Mouse (Mus musculus) small intestine, adult 2 months (tissue): ENCODE measurements around the gene Pde3a. TPM values are rescaled to one million over a fixed set of nuclear protein-coding genes. Genes with fewer than 3 reads are reported as not detected.

Experiments used
- H3K27ac ChIP-seq: fragments of 200-500 bp; 2 replicates; pipeline ENCODE4 v1.5.1; 2012; ENCODE audit warnings: low read depth, low read length, control low read depth, inconsistent platforms; ENCODE audit not compliant: insufficient read depth
- H3K27me3 ChIP-seq: fragments of 200-500 bp; 2 replicates; pipeline ENCODE4 v1.6.1; 2012; ENCODE audit warnings: mild to moderate bottlenecking, moderate library complexity, low read length, inconsistent platforms; ENCODE audit not compliant: control insufficient read depth, insufficient read depth
- H3K36me3 ChIP-seq: fragments of 200-500 bp; 2 replicates; pipeline ENCODE4 v1.6.1; 2012; ENCODE audit warnings: mild to moderate bottlenecking, low read length, control low read depth, inconsistent platforms; ENCODE audit not compliant: control insufficient read depth, insufficient read depth
- H3K4me1 ChIP-seq: fragments of 200-500 bp; 2 replicates; pipeline ENCODE4 v1.6.1; 2012; ENCODE audit warnings: low read length, inconsistent platforms, mixed read lengths; ENCODE audit not compliant: control insufficient read depth, insufficient read depth, insufficient read length
- H3K4me3 ChIP-seq: fragments of 200-500 bp; 2 replicates; pipeline ENCODE4 v1.5.1; 2012; ENCODE audit warnings: low read depth, mild to moderate bottlenecking, control low read depth, inconsistent platforms, low read length, moderate library complexity
- CTCF ChIP-seq: fragments of 200-500 bp; IDR thresholded peaks from 2 replicates; pipeline ENCODE4 v1.5.1; 2012; ENCODE audit warnings: low read depth, mild to moderate bottlenecking, control low read depth, inconsistent platforms, low read length, moderate library complexity, mixed read lengths; ENCODE audit not compliant: insufficient replicate concordance, insufficient read length; ENCODE audit errors: extremely low read depth
- POLR2A ChIP-seq: fragments of 200-500 bp; IDR thresholded peaks from 2 replicates; pipeline ENCODE4 v1.6.1; 2012; ENCODE audit warnings: low read depth, mild to moderate bottlenecking, control low read depth, inconsistent platforms, low read length, moderate library complexity
- WGBS: fragments of 180-500 bp; shearing (Covaris S2); methylation state at CpG from one replicate; pipeline ENCODE4 v1.1.7; 2018; 5-methylcytosine and 5-hydroxymethylcytosine counted together
- polyA plus RNA-seq: library from polyadenylated mRNA; depleted of rRNA; stranded (reverse); fragments of >200 nt; gene quantifications from 2 replicates; pipeline ENCODE4 v1.2.3, GENCODE M21; 2012

Pde3a gene
- polyA plus RNA-seq, 1 experiment, result 7.9 TPM

DNA sequence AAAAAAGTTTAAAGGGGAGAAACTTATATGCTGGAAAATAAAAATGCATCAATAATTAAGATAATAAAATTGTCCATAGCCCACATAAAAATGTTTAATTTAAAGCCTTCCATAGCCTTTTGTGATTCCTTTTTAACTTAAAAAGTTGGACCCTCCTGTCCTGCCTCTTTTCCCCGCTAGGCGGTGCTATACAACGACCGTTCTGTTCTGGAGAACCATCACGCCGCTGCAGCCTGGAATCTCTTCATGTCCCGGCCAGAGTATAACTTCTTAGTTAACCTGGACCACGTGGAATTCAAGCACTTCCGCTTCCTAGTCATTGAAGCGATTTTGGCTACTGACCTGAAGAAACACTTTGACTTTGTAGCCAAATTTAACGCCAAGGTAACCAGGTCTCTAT is 239.6 kb downstream of the Pde3a start:
- no peaks in the 10 kb centered on the region for H3K4me1 ChIP-seq
- 28% methylated on average over 11 of the region's 11 CpGs for WGBS
- H3K4me3 ChIP-seq, result no peak overlapping the region
- no peaks in the 10 kb centered on the region for H3K27me3 ChIP-seq
- TF ChIP-seq POLR2A, result no peak
- peak; percentile 76; the same call in 1 of the 2 replicates for TF ChIP-seq CTCF
- peaks cover 33% of the 10 kb centered on the region for H3K36me3 ChIP-seq
- no peak overlapping the region for H3K27ac ChIP-seq

DNA sequence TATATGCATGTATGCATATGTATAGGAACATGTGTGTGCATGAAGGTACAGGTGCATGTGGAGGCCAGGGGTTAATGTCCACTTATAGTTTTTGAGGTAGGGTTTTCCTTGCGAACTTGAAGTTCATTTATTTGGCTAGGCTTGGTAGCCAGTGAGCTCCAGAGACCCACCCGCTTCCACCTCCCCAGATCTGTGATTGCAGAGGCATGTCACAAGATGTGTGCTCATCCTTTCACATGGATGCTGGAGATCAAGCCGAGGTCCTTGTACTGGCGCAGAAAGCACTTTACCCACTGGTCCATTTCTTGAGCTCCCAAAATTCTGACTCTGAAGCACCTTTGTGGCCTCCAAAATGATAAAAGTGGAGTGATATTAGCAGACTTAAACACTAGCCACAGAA is 245.8 kb downstream of the Pde3a start:
- Histone ChIP-seq H3K27ac (no peak overlapping the region), H3K36me3 (peaks cover 32% of the 10 kb centered on the region), H3K27me3 (no peaks in the 10 kb centered on the region), H3K4me1 (no peaks in the 10 kb centered on the region), H3K4me3 (no peak overlapping the region)
- 91% methylated on average over 4 of the region's 4 CpGs for WGBS
- no peak for TF ChIP-seq POLR2A
- no peak for TF ChIP-seq CTCF

DNA sequence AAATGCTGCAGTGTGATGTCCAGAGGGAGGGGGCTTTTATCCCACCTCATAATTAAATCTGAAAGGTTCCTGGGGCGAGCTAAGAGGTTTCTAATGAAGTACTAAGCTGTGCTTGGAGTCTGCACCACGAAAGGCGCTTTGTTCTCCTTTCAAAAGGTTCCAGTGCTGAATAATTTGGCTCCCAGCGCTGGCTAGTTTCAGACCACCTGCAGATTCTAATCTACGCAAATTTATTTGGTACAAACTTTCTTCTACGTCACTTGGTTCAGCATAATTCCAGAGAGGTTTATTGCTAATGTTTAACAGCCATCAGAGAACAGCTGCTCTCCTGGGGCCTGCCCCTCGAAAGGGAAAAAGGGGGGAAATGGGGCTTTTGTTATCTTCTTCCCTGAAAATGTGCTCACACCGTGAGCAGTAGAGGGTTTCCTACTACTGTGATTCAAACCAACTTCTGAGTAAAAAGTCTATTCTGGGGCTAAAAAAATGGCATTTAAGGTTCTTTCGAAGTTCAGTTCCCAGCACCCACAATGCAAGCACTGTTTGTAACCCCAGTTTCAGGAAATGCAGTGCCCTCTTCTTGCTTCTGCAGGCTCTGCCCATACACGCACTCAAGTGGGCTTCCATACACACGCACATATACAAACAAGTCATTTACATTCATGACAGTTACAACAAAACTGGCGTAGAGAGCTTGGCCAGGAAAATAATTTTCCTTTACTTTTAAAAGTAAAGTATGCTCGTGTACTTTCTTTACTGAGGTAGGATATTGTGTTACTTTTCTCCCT is 246.8 kb downstream of the Pde3a start:
- peaks cover 28% of the 10 kb centered on the region for H3K36me3 ChIP-seq
- WGBS, result 63% methylated on average over 13 of the region's 13 CpGs
- TF ChIP-seq POLR2A (no peak), CTCF (no peak)
- no peaks in the 10 kb centered on the region for H3K4me1 ChIP-seq
- no peaks in the 10 kb centered on the region for H3K27me3 ChIP-seq
- no peak overlapping the region for H3K4me3 ChIP-seq
- no peak overlapping the region for H3K27ac ChIP-seq

DNA sequence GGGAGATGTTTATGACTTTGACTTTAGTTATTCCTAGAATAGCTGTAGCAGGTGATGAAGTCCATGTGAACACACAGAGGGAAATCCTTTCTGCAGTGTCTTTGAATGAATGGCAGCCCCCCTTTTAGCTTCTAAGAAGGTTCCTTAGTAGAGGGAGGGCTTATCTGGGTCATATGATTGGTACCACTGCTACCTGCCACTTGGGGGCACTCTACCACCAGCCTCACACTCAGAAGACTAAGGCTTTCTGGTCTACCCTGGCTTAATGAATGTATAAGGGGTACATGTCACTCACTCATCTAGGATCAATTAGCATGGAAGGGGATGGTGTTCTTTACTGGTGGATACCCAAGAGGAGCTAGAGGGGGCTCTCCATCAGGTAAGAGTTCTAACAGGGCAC is 250.4 kb downstream of the Pde3a start:
- Histone ChIP-seq H3K36me3 (peaks cover 13% of the 10 kb centered on the region), H3K27me3 (no peaks in the 10 kb centered on the region), H3K4me3 (no peak overlapping the region), H3K4me1 (no peaks in the 10 kb centered on the region), H3K27ac (no peak overlapping the region)
- TF ChIP-seq CTCF (peak; percentile 10; the same call in 1 of the 2 replicates), POLR2A (no peak)

DNA sequence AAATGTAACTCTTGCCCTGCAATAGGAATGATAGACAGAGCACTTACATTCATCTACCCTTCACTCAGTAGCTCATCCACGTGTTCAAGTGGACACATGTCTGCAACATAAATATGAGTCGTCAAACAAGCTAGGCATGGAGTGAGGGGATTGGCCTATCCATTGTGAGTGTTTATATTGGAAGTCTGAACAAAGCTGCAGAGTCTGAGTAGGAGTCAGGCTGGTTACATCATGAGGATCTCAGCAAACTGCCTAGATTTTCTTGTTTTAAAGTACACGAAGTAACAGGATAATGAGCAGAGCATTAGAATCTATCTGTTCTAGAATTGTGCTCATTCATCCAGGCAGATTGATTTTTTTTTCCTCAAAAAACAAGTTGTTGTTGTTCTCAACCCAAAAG is 252.1 kb downstream of the Pde3a start:
- H3K36me3 ChIP-seq, result peaks cover 13% of the 10 kb centered on the region
- WGBS, result 77% methylated on average over 3 of the region's 3 CpGs
- TF ChIP-seq CTCF (no peak), POLR2A (no peak)

DNA sequence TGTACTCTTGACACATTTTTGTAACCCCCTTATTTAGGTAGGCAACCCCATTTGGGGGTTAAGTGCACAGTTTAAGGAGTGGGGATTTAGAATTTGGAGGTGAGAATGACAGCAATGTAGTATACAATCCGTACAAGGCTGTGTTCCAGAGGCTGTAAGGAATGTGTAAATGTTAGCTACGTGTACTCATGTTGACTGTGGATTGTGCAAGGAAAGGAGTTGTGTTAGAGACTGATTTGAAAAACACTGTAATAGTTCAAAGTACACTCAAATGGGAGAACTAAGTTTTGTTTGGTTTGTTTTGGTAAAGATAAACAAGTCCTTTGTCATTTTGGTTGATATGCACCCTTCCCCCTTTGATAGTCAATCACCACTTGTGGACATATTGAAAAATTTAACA is 273.5 kb downstream of the Pde3a start:
- H3K27me3 ChIP-seq, result no peaks in the 10 kb centered on the region
- no peak overlapping the region for H3K4me3 ChIP-seq
- no peaks in the 10 kb centered on the region for H3K4me1 ChIP-seq
- H3K36me3 ChIP-seq, result no peaks in the 10 kb centered on the region
- TF ChIP-seq CTCF, result no peak
- TF ChIP-seq POLR2A, result no peak
- H3K27ac ChIP-seq, result no peak overlapping the region
- WGBS, result 59% methylated on average over 2 of the region's 2 CpGs

More for the DNA sequence above, 252.1 kb downstream of the Pde3a start:
- Histone ChIP-seq H3K27me3 (no peaks in the 10 kb centered on the region), H3K27ac (no peak overlapping the region), H3K4me1 (no peaks in the 10 kb centered on the region), H3K4me3 (no peak overlapping the region)

DNA sequence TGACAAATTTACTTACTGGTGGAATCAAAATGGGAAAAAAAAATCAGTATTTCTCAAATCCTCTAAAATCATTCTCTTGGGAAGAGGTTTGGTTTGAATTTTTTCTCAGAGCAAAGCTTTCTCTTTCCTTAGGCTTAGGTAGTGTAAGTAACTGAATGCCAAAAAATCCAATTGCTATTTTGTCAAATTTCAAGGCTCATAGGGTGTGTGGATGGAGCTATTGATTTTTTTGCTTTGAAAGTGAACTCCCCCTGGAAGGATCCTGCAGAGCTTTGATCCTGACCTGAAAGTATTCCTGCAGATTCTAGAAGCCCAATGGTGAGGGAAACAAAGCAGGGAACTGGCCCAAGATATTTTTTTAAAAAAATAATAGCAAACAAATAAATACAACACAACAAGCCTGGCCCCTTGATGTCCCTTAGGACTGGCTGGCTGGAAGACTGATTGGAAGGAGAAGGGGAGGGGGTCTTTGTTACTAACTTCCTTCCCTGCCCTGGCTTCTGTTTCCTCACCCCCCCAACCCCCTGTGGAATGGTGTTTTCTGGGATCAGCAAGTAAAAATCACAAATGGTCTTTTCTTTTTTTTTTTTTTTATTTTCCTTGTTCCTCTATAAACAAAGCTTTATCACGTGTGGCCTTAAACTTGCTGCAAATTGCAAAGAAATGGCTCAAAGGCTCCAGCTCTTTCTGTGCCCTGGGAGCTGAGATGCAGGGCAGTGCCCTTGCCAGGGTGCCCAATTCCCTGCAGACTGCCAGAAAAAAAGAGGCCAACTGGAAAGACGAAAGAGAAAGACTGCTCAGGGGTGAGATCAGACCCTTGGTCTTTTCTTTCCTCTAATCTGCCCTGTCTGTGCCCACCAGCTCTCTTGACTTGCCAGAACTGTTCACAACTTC is 274.9 kb downstream of the Pde3a start, which contains the start of gene Slco1c1:
Gene Slco1c1 (plus strand): TSS at position 622 of the 894 bp plus-strand sequence.
- TF ChIP-seq POLR2A (no peak), CTCF (no peak)
- H3K27ac ChIP-seq, result no peak within 1 kb of the TSS
- 35% methylated on average over 2 of the region's 2 CpGs for WGBS
- H3K27me3 ChIP-seq, result no peaks in the 10 kb centered on the region
- no peaks in the 10 kb centered on the region for H3K36me3 ChIP-seq
- no peak within 1 kb of the TSS for H3K4me3 ChIP-seq
- H3K4me1 ChIP-seq, result no peaks in the 10 kb centered on the region
